Mouse (Mus musculus) thymus, adult 2 months (tissue): ENCODE data around the gene Ppt2.

ENCODE experiments used
- CTCF ChIP-seq: fragments of 200-500 bp; IDR thresholded peaks from 2 replicates; pipeline ENCODE4 v1.5.1; 2012; ENCODE audit warnings: mild to moderate bottlenecking, control low read depth, low read length, moderate library complexity, borderline replicate concordance; ENCODE audit not compliant: control insufficient read depth, poor library complexity, insufficient read depth; ENCODE audit errors: extremely low read depth
- POLR2A ChIP-seq: fragments of 200-500 bp; IDR thresholded peaks from 2 replicates; pipeline ENCODE4 v1.6.1; 2012; ENCODE audit warnings: mild to moderate bottlenecking, low read length, control low read depth, moderate library complexity; ENCODE audit not compliant: control insufficient read depth, poor library complexity, insufficient read depth; ENCODE audit errors: extremely low read depth

- TF ChIP-seq CTCF (no peak), POLR2A (no peak)
Observed at GRCm38 (mm10) chr17:34572361-34572760, 55.9 kb downstream of the Ppt2 start.
